ENCODE assay signal across 10 mouse cellular contexts in the genomic region with DNA sequence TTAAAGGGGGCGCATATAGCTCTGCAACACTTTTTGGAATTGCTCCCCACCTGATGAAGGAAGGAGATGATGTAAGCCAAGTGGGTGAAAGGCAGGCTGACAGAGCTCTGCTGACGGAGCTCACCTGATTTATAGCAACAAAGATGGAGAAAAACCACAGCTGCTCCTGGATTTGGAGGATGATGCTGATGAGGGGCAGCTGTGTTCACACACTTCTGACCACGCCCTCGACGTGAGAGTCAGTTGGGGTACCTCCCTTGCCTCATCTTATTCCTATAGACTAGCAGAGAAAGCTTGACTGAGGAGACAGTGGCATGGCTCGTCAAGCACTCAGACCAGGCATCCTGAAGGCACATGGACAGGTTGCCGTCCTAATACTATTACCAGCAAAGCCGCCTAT. TPM values are rescaled to one million over a fixed set of nuclear protein-coding genes. Genes with fewer than 3 reads are reported as not detected.
DNase-seq lines count a peak whose midpoint lies in the region; ATAC-seq lines count a peak whose summit lies in the region.
"Had no signal": no experiment of that assay in that cellular context is flagged by ENCODE, and none has a peak within 500 bp of the region (broad histone marks: within the 10 kb centered on the region; RNA-seq: fewer than 3 reads in every experiment).

Gene Fam241b (minus strand): TSS at position 101 of the 400 bp plus-strand sequence.

- no peak within 1 kb of the TSS for H3K4me3 ChIP-seq in lung, embryonic 15.5 days
- no peak within 1 kb of the TSS for H3K4me3 ChIP-seq in forebrain, embryonic 15.5 days
- H3K4me3 ChIP-seq in neural tube, embryonic 14.5 days (ENCODE audit: low read depth, low read length) = no peak within 1 kb of the TSS
- H3K4me3 ChIP-seq: liver, embryonic 15.5 days had no signal

- no peak within 1 kb of the TSS for H3K4me2 ChIP-seq in lung, embryonic 15.5 days
- no peak within 1 kb of the TSS for H3K4me2 ChIP-seq in forebrain, embryonic 15.5 days (replicated peaks)
- H3K4me2 ChIP-seq in neural tube, embryonic 14.5 days (ENCODE audit: low read depth, low read length) = no peak within 1 kb of the TSS
- H3K4me2 ChIP-seq: liver, embryonic 15.5 days had no signal

- H3K4me1 ChIP-seq in lung, embryonic 15.5 days = no peaks in the 10 kb centered on the region
- no peaks in the 10 kb centered on the region for H3K4me1 ChIP-seq in forebrain, embryonic 15.5 days
- H3K4me1 ChIP-seq in neural tube, embryonic 14.5 days (ENCODE audit: control insufficient read depth, insufficient read depth, low read length) = no peaks in the 10 kb centered on the region
- H3K4me1 ChIP-seq: liver, embryonic 15.5 days had no signal

- no peaks in the 10 kb centered on the region for H3K9me3 ChIP-seq in lung, embryonic 15.5 days
- H3K9me3 ChIP-seq in forebrain, embryonic 15.5 days = no peaks in the 10 kb centered on the region
- no peaks in the 10 kb centered on the region for H3K9me3 ChIP-seq in neural tube, embryonic 14.5 days (ENCODE audit: control insufficient read depth, low read length)
- H3K9me3 ChIP-seq: G1E; liver, embryonic 15.5 days had no signal

- WGBS in lung, embryonic 15.5 days = 50% methylated on average over 8 of the region's 8 CpGs
- 66% methylated on average over 8 of the region's 8 CpGs for WGBS in forebrain, embryonic 15.5 days
- WGBS in neural tube, embryonic 14.5 days = 63% methylated on average over 8 of the region's 8 CpGs

- H3K27me3 ChIP-seq in lung, embryonic 15.5 days = no peaks in the 10 kb centered on the region; the same call in 1 of the 2 replicates
- no peaks in the 10 kb centered on the region for H3K27me3 ChIP-seq in forebrain, embryonic 15.5 days
- peaks cover 21% of the 10 kb centered on the region for H3K27me3 ChIP-seq in neural tube, embryonic 14.5 days (ENCODE audit: control insufficient read depth, insufficient read depth, low read length)

- no peaks in the 10 kb centered on the region for H3K36me3 ChIP-seq in lung, embryonic 15.5 days
- no peaks in the 10 kb centered on the region for H3K36me3 ChIP-seq in forebrain, embryonic 15.5 days
- no peaks in the 10 kb centered on the region for H3K36me3 ChIP-seq in neural tube, embryonic 14.5 days (ENCODE audit: control insufficient read depth, insufficient read depth, low read length)
- H3K36me3 ChIP-seq: G1E; liver, embryonic 15.5 days had no signal

- no peak within 1 kb of the TSS for H3K9ac ChIP-seq in lung, embryonic 15.5 days
- no peak within 1 kb of the TSS for H3K9ac ChIP-seq in forebrain, embryonic 15.5 days (replicated peaks)
- no peak within 1 kb of the TSS for H3K9ac ChIP-seq in neural tube, embryonic 14.5 days (replicated peaks; ENCODE audit: low read depth, low read length)
- H3K9ac ChIP-seq: liver, embryonic 15.5 days had no signal

- H3K27ac ChIP-seq in lung, embryonic 15.5 days = no peak within 1 kb of the TSS
- no peak within 1 kb of the TSS for H3K27ac ChIP-seq in forebrain, embryonic 15.5 days (replicated peaks)
- no peak within 1 kb of the TSS for H3K27ac ChIP-seq in neural tube, embryonic 14.5 days (ENCODE audit: low read depth, low read length)
- H3K27ac ChIP-seq: liver, embryonic 15.5 days had no signal

- ATAC-seq in lung, embryonic 15.5 days (ENCODE audit: borderline replicate concordance, extremely low read depth, low FRiP score, low TSS enrichment) = no peak
- ATAC-seq in forebrain, embryonic 15.5 days (replicated peaks) = no peak
- ATAC-seq in neural tube, embryonic 14.5 days (ENCODE audit: low read depth) = no peak
- no peak for ATAC-seq in activated CD4-positive, CD25-positive, alpha-beta regulatory T cell, adult 4 months

- DNase-seq in lung, postnatal 10 days = no peak
- no peak for DNase-seq in left cerebral cortex, postnatal 10 days (ENCODE audit: extremely low spot score in 1 of 2, low spot score in 2 of 2)
- DNase-seq in cerebellum, postnatal 25 days = no peak
- DNase-seq in ovary, postnatal 14 days (ENCODE audit: low spot score) = no peak

- intact Hi-C loops in left cerebral cortex, postnatal 10 days (cut with DNase I) = no loop called here

RNA-seq across cellular contexts. Expression of gene Fam241b, which starts in this region (rescaled TPM):
- polyA plus RNA-seq in lung, embryonic 15.5 days (2015; fragmentation: Nextera tagmentation; extraction: Ambion mirVana) = 14.0 and 14.4 TPM in 2 replicates
- polyA plus RNA-seq in forebrain, embryonic 15.5 days (2015; fragmentation: Nextera tagmentation; extraction: Ambion mirVana) = 149 and 150 TPM in 2 replicates
- total RNA-seq in left cerebral cortex, postnatal 10 days (2021) = 10 to 100 TPM; 61.7 to 62.4 TPM
- 32.5 and 44.7 TPM in 2 replicates for polyA plus RNA-seq in neural tube, embryonic 14.5 days (2014; fragmentation: Nextera tagmentation; extraction: Ambion mirVana)
- polyA plus RNA-seq in activated CD4-positive, CD25-positive, alpha-beta regulatory T cell, adult 4 months (2017; shearing (Covaris generic)) = 1 to 10 TPM; 2.9 to 3.3 TPM
